Mouse (Mus musculus) embryonic fibroblast, embryonic 13.5 days (primary cell): Measurements from ENCODE around the gene Lysmd3. TPM values are rescaled to one million over a fixed set of nuclear protein-coding genes. Genes with fewer than 3 reads are reported as not detected.

Experiments
- H3K27ac ChIP-seq: 2 replicates; pipeline ENCODE4 v1.5.1; 2012; ENCODE audit warnings: low read length, control low read depth, inconsistent platforms; ENCODE audit not compliant: insufficient read depth
- H3K4me1 ChIP-seq: 2 replicates; pipeline ENCODE4 v1.6.1; 2011; ENCODE audit warnings: low read length; ENCODE audit not compliant: control insufficient read depth, insufficient read depth
- H3K4me3 ChIP-seq: 2 replicates; pipeline ENCODE4 v1.5.1; 2011; ENCODE audit warnings: mild to moderate bottlenecking, control low read depth, low read length; ENCODE audit not compliant: insufficient read depth
- CTCF ChIP-seq: IDR thresholded peaks from 2 replicates; pipeline ENCODE4 v1.5.1; 2011; ENCODE audit warnings: mild to moderate bottlenecking, control low read depth, low read length, moderate library complexity, borderline replicate concordance; ENCODE audit not compliant: insufficient read depth
- POLR2A ChIP-seq: IDR thresholded peaks from 2 replicates; pipeline ENCODE4 v1.6.1; 2011; ENCODE audit warnings: low read depth, mild to moderate bottlenecking, control low read depth, low read length, moderate library complexity
- polyA plus RNA-seq: library from polyadenylated mRNA; stranded (reverse); fragments of >200 nt; gene quantifications from 2 replicates; pipeline ENCODE4 v1.2.4, GENCODE M21; 2011; ENCODE audit warnings: low read depth; ENCODE audit not compliant: missing spikeins, insufficient read length

The Lysmd3 gene
- polyA plus RNA-seq, 1 experiment, result 28.9 TPM

DNA sequence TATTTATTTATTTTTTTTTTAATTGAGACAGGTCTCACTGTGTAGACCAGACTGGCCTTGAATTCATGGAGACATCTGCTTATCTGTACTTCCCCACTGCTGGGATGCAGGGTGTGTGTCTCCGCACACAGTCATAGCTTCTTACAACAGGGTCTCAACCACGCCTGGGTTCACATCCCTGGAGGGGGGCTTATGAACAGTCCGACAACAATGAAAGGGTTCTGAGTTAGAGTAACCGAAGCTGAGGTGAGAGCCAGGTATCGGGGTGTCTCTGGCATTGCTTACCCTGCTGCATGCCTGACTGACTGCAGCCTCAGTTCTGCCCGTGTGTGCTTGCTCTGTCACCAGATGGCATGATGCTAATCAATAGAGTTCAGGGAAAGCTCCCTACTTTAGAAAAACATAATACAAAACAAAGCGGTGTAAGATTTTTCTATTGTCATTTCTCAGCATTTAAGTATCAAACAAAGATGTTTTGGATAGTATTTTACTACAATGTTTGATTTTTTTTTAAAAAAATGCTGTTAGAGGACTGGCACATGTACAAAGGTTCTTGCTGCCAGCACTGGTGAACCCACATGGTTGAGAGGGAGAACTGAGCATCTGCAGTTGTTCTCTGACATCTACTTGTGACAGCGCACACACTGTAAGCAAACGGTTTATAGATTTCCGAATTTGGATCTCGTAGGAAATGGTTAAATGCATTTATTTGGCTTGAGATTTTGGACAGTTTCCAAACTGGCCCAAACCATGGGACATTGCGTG, 6.3 kb downstream of the Lysmd3 start:
- TF ChIP-seq CTCF, result no peak
- no peak for TF ChIP-seq POLR2A

DNA sequence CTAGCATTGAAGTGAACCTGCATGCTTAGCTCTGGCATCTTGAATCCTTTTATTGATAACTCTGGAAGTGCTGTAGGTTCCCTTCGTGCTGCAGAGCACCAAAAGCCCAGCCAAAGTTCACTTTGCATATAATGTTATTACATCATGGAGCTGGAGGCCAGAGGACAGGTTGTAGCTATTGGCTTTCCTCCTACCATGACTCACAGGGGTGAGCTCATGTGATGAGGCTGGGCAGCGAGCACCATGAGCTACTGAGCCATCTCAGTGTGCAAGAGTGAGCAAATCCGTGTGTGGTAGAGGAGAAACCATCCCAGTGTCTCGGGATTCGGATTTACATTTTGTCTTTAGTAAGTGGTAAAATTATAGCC, 6.9 kb downstream of the Lysmd3 start:
- H3K4me1 ChIP-seq, result peaks cover 6% of the 10 kb centered on the region
- TF ChIP-seq POLR2A, result no peak
- TF ChIP-seq CTCF, result no peak
- H3K4me3 ChIP-seq, result no peak overlapping the region
- H3K27ac ChIP-seq, result no peak overlapping the region

More for the DNA sequence above, 6.3 kb downstream of the Lysmd3 start:
- H3K4me1 ChIP-seq, result peaks cover 6% of the 10 kb centered on the region
- H3K27ac ChIP-seq, result no peak overlapping the region
- H3K4me3 ChIP-seq, result no peak overlapping the region

DNA sequence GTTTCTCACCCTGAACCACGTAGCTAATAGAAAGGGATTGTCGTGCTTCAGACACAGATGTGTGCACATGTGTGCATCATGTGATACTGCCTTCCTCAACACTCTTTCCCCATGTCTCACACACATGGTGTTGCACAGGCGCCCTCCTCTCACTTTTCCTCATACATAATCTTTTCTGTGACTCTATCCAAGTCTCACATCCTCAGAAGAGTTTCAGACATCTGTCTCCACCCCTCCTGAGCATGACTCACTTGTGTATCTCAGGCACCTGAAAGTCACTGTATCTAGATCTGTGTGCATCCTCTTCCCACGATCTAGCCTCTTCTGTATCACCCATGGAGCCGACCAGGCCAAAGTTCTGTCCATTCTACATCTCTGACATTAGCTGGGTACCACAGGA, 10.2 kb downstream of the Lysmd3 start:
- TF ChIP-seq CTCF, result no peak
- no peak for TF ChIP-seq POLR2A
- Histone ChIP-seq H3K4me1 (peaks cover 6% of the 10 kb centered on the region), H3K27ac (no peak overlapping the region), H3K4me3 (no peak overlapping the region)

DNA sequence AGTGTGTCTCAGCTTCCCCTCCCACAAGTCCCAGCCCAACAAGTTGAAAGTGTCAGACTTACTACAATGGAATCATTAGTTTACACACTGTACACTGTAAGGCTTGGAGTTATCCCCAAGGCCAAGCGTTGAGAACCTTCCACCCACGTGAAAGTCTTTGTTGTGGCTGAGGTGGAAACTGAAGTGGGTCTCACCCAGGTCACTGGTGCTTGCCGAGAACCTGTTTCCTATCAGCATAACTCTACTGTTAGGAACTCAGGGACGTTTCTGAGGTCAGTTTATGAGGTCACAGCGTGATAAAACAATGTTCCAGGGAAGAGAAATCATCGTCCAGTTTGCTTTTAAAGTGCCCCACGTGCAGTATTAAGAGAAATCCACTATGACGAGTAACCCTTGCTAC, 17.9 kb downstream of the Lysmd3 start:
- no peak overlapping the region for H3K27ac ChIP-seq
- no peak for TF ChIP-seq CTCF
- no peak for TF ChIP-seq POLR2A
- H3K4me3 ChIP-seq, result no peak overlapping the region
- H3K4me1 ChIP-seq, result no peaks in the 10 kb centered on the region

DNA sequence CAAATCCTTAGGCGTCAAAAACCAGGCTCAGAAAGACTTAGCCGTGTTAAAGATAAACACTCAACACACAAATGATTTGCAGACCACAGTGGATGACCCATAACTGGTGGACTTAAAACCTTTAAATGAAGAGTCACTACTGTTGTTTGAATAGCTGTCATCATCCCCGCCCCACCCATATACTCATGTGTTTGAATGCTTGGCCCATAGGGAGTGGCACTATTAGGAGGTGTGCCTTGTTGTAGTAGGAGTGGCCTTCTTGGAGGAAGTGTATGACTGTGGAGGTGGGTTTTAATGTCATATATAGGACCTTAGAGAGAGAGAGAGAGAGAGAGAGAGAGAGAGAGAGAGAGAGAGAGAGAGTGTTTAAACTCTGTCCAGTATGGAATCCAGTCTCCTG, 25.6 kb downstream of the Lysmd3 start:
- H3K4me3 ChIP-seq, result no peak overlapping the region
- no peak overlapping the region for H3K27ac ChIP-seq
- no peak for TF ChIP-seq POLR2A
- TF ChIP-seq CTCF, result no peak
- H3K4me1 ChIP-seq, result peaks cover 4% of the 10 kb centered on the region

DNA sequence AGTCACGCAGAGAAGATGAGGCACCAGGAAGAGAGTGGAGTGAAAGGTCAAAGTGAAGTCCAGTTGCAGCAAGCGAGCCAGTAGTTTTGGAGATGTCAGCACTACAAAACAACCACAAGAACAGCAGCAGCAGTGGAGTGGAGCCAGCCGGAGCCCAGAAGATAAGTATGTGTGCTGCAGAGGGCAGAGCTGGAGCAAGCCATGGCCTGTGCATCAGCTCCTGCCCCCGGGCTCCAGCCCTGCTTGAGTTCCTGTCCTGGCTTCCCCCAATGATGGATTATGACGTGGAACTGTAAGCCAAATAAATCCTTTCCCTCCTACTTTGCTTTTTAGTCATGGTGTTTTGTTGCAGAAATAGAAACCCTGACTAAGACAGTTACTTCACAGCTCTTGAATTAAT, 26.8 kb downstream of the Lysmd3 start:
- H3K27ac ChIP-seq, result no peak overlapping the region
- no peak for TF ChIP-seq POLR2A
- no peak for TF ChIP-seq CTCF
- H3K4me3 ChIP-seq, result no peak overlapping the region
- peaks cover 4% of the 10 kb centered on the region for H3K4me1 ChIP-seq

DNA sequence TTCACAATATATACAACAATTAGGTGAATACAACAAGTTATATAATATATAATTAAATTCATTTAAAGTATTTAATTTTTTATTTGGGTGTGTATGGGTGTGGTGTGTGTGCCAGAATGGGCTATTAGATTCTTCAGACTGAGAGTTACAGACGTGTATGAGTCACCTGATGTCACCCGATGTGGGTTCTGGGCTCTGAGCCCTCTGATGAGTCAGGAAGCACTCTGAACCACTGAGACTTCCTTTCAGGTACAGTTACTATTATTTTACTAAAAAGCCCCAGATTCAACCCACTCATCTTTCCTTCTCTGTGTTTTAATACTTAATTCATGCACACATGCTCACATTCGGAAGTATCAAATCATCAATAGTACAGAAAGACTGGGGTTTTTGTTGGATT, 27.4 kb downstream of the Lysmd3 start:
- Histone ChIP-seq H3K4me1 (peaks cover 4% of the 10 kb centered on the region), H3K4me3 (no peak overlapping the region), H3K27ac (no peak overlapping the region)
- no peak for TF ChIP-seq CTCF
- TF ChIP-seq POLR2A, result no peak

DNA sequence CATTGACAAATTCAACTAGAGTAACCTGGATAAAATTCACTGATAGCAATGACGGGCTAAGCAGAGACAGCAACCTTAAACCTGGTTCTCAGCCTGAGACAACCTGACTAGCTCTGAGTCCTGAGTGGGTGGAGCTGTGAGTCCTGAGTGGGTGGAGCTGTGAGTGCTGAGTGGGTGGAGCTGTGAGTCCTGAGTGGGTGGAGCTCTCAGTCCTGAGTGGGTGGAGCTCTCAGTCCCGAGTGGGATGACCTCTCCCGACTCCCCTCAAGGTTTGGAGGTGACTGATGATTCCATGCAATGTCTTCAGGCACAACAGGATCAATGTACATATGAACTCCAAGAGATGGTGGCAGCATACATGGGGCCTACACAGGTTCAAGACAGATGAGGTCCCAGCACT, 32.1 kb downstream of the Lysmd3 start:
- TF ChIP-seq CTCF (no peak), POLR2A (no peak)
- Histone ChIP-seq H3K4me1 (no peaks in the 10 kb centered on the region), H3K27ac (no peak overlapping the region), H3K4me3 (no peak overlapping the region)

DNA sequence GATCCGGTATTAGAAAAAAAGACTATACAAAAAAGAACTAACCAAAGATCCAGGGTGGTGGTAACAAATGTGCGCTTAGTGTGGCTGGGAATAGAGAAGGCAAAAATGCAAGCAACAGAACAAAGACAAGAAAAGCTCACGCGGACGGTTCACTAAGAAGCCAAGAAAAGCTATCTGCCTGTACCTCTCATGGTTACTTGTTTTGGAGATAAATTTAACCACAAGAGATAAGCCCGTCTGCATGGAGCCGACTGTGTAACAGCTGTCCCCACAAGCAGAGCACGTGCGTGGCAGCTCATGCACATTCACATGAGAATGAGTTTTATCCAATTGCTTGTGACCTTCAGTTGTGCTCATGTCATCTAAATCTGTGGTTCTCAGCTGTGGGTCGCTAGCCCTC, 33.0 kb downstream of the Lysmd3 start:
- no peak overlapping the region for H3K4me3 ChIP-seq
- no peaks in the 10 kb centered on the region for H3K4me1 ChIP-seq
- no peak for TF ChIP-seq POLR2A
- TF ChIP-seq CTCF, result no peak
- no peak overlapping the region for H3K27ac ChIP-seq

DNA sequence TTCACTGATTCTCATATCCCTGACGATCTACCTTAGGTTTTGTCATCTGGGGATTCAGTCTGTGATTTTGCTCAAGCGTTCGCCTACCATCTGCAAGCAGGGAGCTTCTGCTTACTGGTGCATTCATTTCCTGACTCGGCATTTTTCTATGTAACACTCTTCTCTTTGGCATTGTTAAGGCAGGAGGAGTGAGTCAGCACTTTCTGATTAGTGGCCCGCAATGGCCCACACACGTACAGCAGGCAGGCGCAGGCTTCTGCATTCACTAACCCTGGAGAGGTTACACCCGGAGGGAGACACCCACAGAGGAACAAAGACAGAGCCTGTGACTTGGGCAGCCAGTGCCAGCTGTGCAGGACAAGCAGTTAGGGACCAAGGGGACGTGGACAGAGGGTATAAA, 34.1 kb downstream of the Lysmd3 start:
- Histone ChIP-seq H3K4me3 (no peak overlapping the region), H3K4me1 (no peaks in the 10 kb centered on the region), H3K27ac (no peak overlapping the region)
- TF ChIP-seq POLR2A (no peak), CTCF (no peak)
